Comparison of ENCODE assay signal across 11 mouse cellular contexts in the genomic region with DNA sequence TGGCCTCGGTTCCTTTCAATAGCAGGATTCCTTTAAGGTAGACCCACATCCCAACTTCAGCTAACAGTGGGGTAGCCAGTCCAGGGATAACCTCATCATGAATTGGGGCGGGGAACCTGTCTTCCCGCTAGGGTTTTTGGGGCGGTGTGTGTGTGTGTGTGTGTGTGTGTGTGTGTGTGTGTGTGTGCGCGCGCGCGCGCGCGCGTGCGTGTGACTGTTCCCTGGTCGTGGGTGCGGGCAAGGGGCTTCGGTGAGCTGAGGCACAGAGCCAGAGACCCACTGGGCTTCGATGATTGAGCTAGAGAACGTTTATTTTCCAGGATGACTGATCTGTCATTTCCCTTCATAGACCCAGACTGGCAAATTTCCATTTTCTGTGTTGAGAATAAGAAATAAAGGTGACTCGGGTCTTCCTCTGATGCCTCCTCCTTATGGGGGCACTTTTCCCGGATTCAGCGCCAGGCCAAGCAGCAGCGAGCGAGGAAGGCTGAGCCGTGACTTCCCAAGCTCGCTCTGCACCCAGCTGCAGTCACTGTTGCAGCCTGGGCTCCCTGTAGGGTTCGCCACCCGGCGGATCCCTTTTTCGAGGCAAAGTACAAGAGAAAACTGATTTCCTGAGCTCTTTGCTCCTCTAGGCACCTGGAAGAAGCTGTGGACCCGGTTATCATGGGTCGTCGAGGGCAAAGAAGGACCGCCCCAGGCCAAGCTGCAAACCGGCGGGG. TPM values are rescaled to one million over a fixed set of nuclear protein-coding genes. Genes with fewer than 3 reads are reported as not detected.
DNase-seq lines count a peak whose midpoint lies in the region; ATAC-seq lines count a peak whose summit lies in the region.
"Had no signal": no experiment of that assay in that cellular context is flagged by ENCODE, and none has a peak within 500 bp of the region (broad histone marks: within the 10 kb centered on the region; RNA-seq: fewer than 3 reads in every experiment).

No protein-coding gene starts in this region.

- 0 out of 2 replicates have a peak overlapping the region, but pooled peaks have one; percentile 5 for H3K4me3 ChIP-seq in kidney, embryonic 16.5 days (ENCODE audit: low read length)
- H3K4me3 ChIP-seq in embryonic facial prominence, embryonic 14.5 days (ENCODE audit: low read depth, low read length), result peak overlapping the region; percentile 3; the same call in 1 of the 2 replicates
- H3K4me3 ChIP-seq in hindbrain, embryonic 16.5 days (ENCODE audit: low read length), result no peak overlapping the region
- peak overlapping the region; percentile 12; the same call in 1 of the 2 replicates for H3K4me3 ChIP-seq in neural tube, embryonic 12.5 days

- peaks cover 82% of the 10 kb centered on the region for H3K27me3 ChIP-seq in kidney, embryonic 16.5 days (ENCODE audit: insufficient read depth, low read length)
- peaks cover 85% of the 10 kb centered on the region for H3K27me3 ChIP-seq in embryonic facial prominence, embryonic 14.5 days (replicated peaks; ENCODE audit: control insufficient read depth, insufficient read depth, low read length)
- peaks cover 58% of the 10 kb centered on the region for H3K27me3 ChIP-seq in hindbrain, embryonic 16.5 days (replicated peaks; ENCODE audit: control insufficient read depth, insufficient read depth, low read length)
- H3K27me3 ChIP-seq in neural tube, embryonic 12.5 days (replicated peaks), result peaks cover 83% of the 10 kb centered on the region

- no peaks in the 10 kb centered on the region for H3K4me1 ChIP-seq in kidney, embryonic 16.5 days (ENCODE audit: insufficient read depth, low read length)
- no peaks in the 10 kb centered on the region; the same call in 1 of the 2 replicates for H3K4me1 ChIP-seq in embryonic facial prominence, embryonic 14.5 days (ENCODE audit: control insufficient read depth, insufficient read depth, low read length)
- peaks cover 6% of the 10 kb centered on the region for H3K4me1 ChIP-seq in hindbrain, embryonic 16.5 days (ENCODE audit: control insufficient read depth, insufficient read depth, low read depth, low read length)
- peaks cover 9% of the 10 kb centered on the region for H3K4me1 ChIP-seq in neural tube, embryonic 12.5 days

- no peak for DNase-seq in kidney, adult 8-10 months
- DNase-seq in embryonic facial prominence, embryonic 14.5 days (ENCODE audit: low spot score), result no peak
- no peak for DNase-seq in layer of hippocampus, adult 8-10 months (ENCODE audit: low spot score in 2 of 2)
- DNase-seq in ovary, postnatal 10 days (ENCODE audit: low spot score), result no peak
- DNase-seq: thymus, postnatal 36 days had no signal

- no peak overlapping the region for H3K4me2 ChIP-seq in kidney, embryonic 16.5 days (replicated peaks; ENCODE audit: low read depth, low read length)
- H3K4me2 ChIP-seq in embryonic facial prominence, embryonic 14.5 days (ENCODE audit: low read depth, low read length), result peak overlapping the region; percentile 38
- H3K4me2 ChIP-seq in hindbrain, embryonic 16.5 days (ENCODE audit: low read length), result peak overlapping the region; percentile 18; the same call in 1 of the 2 replicates
- H3K4me2 ChIP-seq in neural tube, embryonic 12.5 days (replicated peaks), result peak overlapping the region; percentile 39
- H3K4me2 ChIP-seq: liver, embryonic 11.5 days had no signal

- peak; percentile 42; the same call in 1 of the 2 replicates for ATAC-seq in kidney, embryonic 16.5 days (ENCODE audit: low FRiP score, low TSS enrichment)
- ATAC-seq in embryonic facial prominence, embryonic 14.5 days (ENCODE audit: low read depth), result peak; percentile 74; the same call in 1 of the 2 replicates
- ATAC-seq in hindbrain, embryonic 16.5 days, result no peak
- ATAC-seq in neural tube, embryonic 12.5 days (ENCODE audit: low FRiP score, low read depth), result peak; percentile 18; the same call in 1 of the 2 replicates

- 3% methylated on average over 36 of the region's 36 CpGs for WGBS in kidney, embryonic 16.5 days
- WGBS in embryonic facial prominence, embryonic 14.5 days, result under 1% methylated on average over 35 of the region's 36 CpGs
- 2% methylated on average over 28 of the region's 36 CpGs for WGBS in hindbrain, embryonic 16.5 days
- 2% methylated on average over 36 of the region's 36 CpGs for WGBS in neural tube, embryonic 12.5 days

- H3K9me3 ChIP-seq in kidney, embryonic 16.5 days (ENCODE audit: low read length), result no peaks in the 10 kb centered on the region
- no peaks in the 10 kb centered on the region for H3K9me3 ChIP-seq in embryonic facial prominence, embryonic 14.5 days (ENCODE audit: control insufficient read depth, low read length)
- H3K9me3 ChIP-seq in hindbrain, embryonic 16.5 days (ENCODE audit: control insufficient read depth, low read length), result no peaks in the 10 kb centered on the region
- no peaks in the 10 kb centered on the region for H3K9me3 ChIP-seq in neural tube, embryonic 12.5 days

- no peak overlapping the region for H3K27ac ChIP-seq in kidney, embryonic 16.5 days (ENCODE audit: low read length)
- no peak overlapping the region for H3K27ac ChIP-seq in embryonic facial prominence, embryonic 14.5 days (replicated peaks; ENCODE audit: low read depth, low read length)
- no peak overlapping the region for H3K27ac ChIP-seq in hindbrain, embryonic 16.5 days (ENCODE audit: low read depth, low read length)
- no peak overlapping the region for H3K27ac ChIP-seq in neural tube, embryonic 12.5 days

- H3K36me3 ChIP-seq in kidney, embryonic 16.5 days (ENCODE audit: insufficient read depth, low read length), result no peaks in the 10 kb centered on the region
- H3K36me3 ChIP-seq in embryonic facial prominence, embryonic 14.5 days (ENCODE audit: control insufficient read depth, insufficient read depth, low read length), result no peaks in the 10 kb centered on the region
- no peaks in the 10 kb centered on the region for H3K36me3 ChIP-seq in hindbrain, embryonic 16.5 days (ENCODE audit: control insufficient read depth, insufficient read depth, low read length)
- no peaks in the 10 kb centered on the region for H3K36me3 ChIP-seq in neural tube, embryonic 12.5 days

- no peak overlapping the region for H3K9ac ChIP-seq in kidney, embryonic 16.5 days (replicated peaks; ENCODE audit: low read length)
- peak overlapping the region; percentile 4; the same call in 1 of the 2 replicates for H3K9ac ChIP-seq in embryonic facial prominence, embryonic 14.5 days (ENCODE audit: low read depth, low read length)
- H3K9ac ChIP-seq in hindbrain, embryonic 16.5 days (ENCODE audit: low read depth, low read length), result no peak overlapping the region
- H3K9ac ChIP-seq in neural tube, embryonic 12.5 days, result no peak overlapping the region

RNA-seq across cellular contexts. Expression of a gene that starts 12.0 kb away (rescaled TPM):
- polyA plus RNA-seq in kidney, embryonic 16.5 days (2015; fragmentation: Nextera tagmentation; extraction: Ambion mirVana), result not detected in 2 replicates
- polyA plus RNA-seq in embryonic facial prominence, embryonic 14.5 days (2014; fragmentation: Nextera tagmentation; extraction: Ambion mirVana), result 4.5 and 4.9 TPM in 2 replicates
- 0.47 TPM in 1 of 2 replicates, not detected in the other for polyA plus RNA-seq in hindbrain, embryonic 16.5 days (2015; fragmentation: Nextera tagmentation; extraction: Ambion mirVana)
- not detected in 2 replicates for polyA plus RNA-seq in neural tube, embryonic 12.5 days (2016; fragmentation: Nextera tagmentation; extraction: Ambion mirVana)
- under 1 TPM in 1 of 4 experiments, not detected in 3; 0.16 TPM for total RNA-seq in layer of hippocampus, adult 8-10 months (2022)
- total RNA-seq: monocyte, adult 5-6 weeks had no signal
- polyA plus RNA-seq: intestine, embryonic 14.5 days; liver, embryonic 11.5 days had no signal
